Mouse (Mus musculus) mouse embryonic stem cell (cell line): ENCODE results near the gene Olfr1219.

Source experiments
- in situ Hi-C, 2 experiments: fragments of 300-500 bp; cut with MboI; formaldehyde crosslinking; loops; 1 replicate in 1 of 2; 3 replicates in 1 of 2; pipeline ENCODE4 v1.14.3; 2019 to 2020; ENCODE audit warnings: low sequenced_read_pairs in 2 of 2, low pct_unique_long_range_greater_than_20kb in 1 of 2, mixed read lengths in 1 of 2; ENCODE audit not compliant: unreplicated experiment in 1 of 2

Olfr1219 gene

DNA sequence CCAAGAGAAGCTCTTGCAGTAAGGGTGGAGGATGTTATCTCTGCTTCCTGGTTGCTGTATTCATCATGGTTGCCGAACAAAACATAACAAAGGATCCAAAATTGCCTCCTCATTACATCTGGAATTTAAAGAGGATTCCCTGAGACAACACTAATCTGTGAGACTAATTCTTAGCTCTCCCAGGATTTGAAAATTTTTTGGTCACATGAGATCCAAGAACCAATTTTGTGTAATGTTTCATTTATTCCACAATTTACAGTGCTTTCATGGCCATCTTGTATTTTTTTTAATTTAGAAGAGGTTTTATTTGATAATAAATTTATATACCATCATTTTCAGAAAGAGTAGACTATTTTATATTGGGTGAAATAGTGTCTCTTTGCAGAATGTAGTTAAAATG, at the start of gene Olfr1219:
Gene Olfr1219 (minus strand): TSS at position 101 of the 400 bp plus-strand sequence.
- in situ Hi-C loops = no loop called here

DNA sequence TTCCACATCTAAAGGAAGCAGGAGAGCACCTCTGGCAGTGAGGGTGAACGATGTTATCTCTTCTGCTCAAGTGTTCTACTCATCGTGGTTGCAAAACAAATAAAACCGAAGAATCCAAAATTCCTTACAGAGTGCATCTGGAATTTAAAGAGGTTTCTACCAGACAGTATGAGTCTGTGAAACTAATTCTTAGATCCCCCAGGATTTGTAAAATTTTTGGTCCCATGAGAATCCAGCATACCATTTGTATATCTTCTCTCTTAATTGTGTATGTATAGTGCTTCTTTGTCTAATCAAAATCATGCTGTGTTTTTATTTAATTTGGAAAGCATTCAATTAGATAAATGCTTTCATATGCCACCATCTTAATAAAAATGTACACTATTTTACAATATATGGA, 49.6 kb upstream of the Olfr1219 start, which contains the start of gene Olfr1222:
Gene Olfr1222 (minus strand): TSS at position 101 of the 400 bp plus-strand sequence.
- in situ Hi-C loops = no loop called here

DNA sequence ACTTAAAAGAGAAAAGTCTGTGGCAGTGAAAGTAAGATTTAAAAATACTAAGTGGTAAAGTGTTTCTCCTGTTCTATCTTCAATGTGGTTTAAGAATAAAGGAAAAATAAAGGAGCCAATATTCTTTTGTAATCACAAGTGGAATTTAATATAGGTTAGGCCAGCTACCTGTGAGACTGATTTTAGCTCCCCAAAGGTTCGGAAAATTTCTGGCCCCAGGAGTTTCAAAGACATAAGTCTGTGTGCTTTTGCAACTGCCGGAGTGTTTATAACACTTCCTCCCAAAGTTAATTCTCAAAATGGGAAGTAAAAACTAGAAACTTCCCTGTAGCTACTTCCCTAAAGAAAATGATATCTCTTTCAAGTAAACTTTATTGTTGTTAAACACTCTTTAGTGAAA, 33.9 kb upstream of the Olfr1219 start, which contains the start of gene Olfr1221:
Gene Olfr1221 (minus strand): TSS at position 101 of the 400 bp plus-strand sequence.
- in situ Hi-C loops = no loop called here

DNA sequence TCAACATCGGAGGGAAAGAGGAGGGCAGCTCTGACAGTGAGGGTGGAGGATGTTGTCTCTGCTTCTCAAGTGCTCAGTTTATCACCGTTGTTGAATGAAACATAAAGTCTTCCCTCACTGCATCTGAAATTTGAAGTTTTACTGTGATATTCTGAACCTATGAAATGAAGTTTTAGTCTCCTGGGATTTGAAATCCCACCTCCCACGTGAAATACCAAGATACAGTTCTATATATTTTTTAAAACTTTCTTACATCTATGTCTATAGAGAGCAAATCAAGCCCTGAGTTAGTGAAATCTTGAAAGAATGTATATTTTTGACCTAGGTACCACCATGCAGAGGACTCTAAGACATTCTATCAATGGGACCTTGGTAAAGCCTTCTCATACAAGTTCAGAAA, 23.4 kb upstream of the Olfr1219 start, which contains the start of gene Olfr1220:
Gene Olfr1220 (minus strand): TSS at position 101 of the 400 bp plus-strand sequence.
- in situ Hi-C loops = no loop called here

DNA sequence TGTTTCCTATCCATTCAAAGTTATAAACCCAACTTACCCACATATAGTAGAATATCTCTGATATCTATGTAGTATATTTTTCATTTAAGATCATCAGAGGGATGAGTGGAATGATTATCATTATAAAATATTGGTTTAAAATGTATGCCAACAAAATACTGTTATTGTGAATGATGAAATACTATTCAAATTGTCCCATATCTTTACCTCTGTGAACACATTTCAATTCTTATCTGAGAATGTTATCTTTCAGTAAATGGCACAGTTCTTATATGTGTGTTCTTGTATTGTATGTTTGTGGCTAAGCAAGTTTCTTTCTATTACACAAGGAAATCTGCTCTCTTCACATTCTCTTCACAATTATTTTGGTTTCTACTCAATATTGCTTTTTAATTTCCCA, 22.3 kb upstream of the Olfr1219 start:
- in situ Hi-C loops = no loop called here

DNA sequence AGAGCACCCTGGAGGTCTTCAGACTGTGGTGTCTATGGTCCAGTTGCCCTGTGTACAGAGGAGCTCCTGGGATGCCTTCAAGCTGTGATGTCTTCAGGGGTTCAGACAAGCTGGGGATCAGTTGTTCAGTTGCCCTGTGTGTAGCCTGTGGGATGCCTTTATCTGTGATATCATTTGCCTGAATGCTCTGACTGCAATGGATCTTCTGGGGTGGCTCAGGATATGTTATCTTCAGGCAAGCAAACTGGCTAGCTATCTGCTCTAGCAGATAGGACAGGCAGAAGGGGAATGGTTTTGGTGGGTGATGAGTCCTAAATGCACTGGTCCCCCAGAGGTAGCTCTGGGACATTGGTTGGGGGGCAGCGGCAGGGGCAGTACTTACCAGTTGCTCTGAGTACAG, 10.5 kb upstream of the Olfr1219 start:
- in situ Hi-C loops = no loop called here

DNA sequence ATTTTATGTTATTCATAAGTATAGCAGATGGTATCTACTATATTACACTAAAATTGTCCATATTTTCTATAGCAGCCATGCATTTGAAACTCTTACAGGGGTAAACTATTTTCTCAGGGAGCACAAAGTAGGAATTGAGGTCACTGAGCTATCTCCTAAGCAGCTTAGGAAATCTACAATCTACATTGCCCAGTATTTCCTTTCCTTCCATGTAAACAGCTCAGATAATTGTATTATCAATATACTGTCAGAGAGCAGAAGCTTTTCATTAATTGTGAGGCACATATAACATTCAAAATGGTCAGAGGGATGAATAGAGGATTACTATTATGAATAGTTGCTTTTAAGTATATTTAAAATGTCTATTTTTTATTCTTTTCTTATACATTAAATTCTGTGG, 1.8 kb downstream of the Olfr1219 start:
- in situ Hi-C loops = no loop called here

DNA sequence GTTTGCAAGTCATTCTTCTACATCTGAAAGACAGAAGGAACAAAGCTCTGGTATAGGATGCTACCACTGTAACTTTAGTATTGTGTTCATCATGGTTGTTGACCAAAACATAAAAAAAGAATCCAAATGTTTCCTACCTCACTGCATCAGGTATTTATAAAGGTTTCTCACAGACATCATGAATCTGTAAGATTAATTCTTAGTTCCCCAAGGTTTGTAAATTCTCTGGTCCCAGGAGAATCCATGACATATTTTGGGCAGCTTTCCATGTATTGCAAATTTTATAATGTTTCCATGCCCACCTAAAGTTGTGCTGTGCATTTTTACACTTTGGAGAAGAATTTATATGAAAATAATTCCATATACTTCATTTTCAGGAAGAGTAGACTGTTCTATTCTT, 22.2 kb downstream of the Olfr1219 start, which contains the start of gene Olfr1218:
Gene Olfr1218 (minus strand): TSS at position 101 of the 400 bp plus-strand sequence.
- in situ Hi-C loops = no loop called here

DNA sequence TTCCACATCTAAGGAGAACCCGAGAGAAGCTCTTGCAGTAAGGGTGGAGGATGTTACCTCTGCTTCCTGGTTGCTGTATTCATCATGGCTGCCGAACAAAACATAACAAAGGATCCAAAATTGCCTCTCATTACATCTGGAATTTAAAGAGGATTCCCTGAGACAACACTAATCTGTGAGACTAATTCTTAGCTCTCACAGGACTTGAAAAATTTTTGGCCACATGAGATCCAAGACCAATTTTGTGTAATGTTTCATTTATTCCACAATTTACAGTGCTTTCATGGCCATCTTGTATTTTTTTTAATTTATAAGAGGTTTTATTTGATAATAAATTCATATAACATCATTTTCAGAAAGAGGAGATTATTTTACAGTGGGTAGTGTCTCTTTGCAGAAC, 51.3 kb downstream of the Olfr1219 start, which contains the start of gene Olfr1217:
Gene Olfr1217 (minus strand): TSS at position 101 of the 400 bp plus-strand sequence.
- in situ Hi-C loops = no loop called here
